Mouse (Mus musculus): ENCODE results near the gene Gm12184. TPM values are rescaled to one million over a fixed set of nuclear protein-coding genes. Genes with fewer than 3 reads are reported as not detected.

The Gm12184 gene
- polyA plus RNA-seq, 1 experiment from 2014 or later, result 1.4 TPM

DNA sequence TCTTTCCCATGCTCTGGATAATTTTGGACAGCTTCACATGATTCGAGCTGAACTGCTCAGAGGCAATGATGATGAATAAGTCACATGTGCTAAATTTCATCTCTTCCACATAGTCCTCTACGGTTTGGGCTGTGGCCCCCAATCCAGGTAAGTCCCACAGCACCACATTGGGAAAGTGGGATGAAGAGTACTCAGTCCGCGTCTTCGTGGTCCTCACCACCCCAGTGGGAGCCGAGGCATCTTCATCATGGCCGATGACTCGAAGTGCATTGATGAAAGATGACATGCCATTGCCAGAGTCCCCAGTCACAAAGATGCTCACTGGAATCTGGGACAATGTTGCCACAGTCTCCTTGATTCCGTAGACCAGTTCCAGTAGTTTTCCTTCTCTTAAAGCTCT lies 40.0 kb upstream of the Gm12184 start:
- 84% methylated on average over 9 of the region's 9 CpGs for WGBS (ENCODE audit: insufficient replicate concordance)
- no peak overlapping the region for H3K4me3 ChIP-seq (replicated peaks)
- no peak overlapping the region for H3K27ac ChIP-seq (replicated peaks)
- H3K9me3 ChIP-seq (replicated peaks), result no peaks in the 10 kb centered on the region
- no peak overlapping the region for H3K4me2 ChIP-seq
- no peak for ATAC-seq (ENCODE audit: insufficient read depth)
- H3K36me3 ChIP-seq (replicated peaks), result peaks cover 36% of the 10 kb centered on the region
- no peak overlapping the region for H3K9ac ChIP-seq
- no peaks in the 10 kb centered on the region for H3K27me3 ChIP-seq
- H3K4me1 ChIP-seq (replicated peaks), result peaks cover 39% of the 10 kb centered on the region

DNA sequence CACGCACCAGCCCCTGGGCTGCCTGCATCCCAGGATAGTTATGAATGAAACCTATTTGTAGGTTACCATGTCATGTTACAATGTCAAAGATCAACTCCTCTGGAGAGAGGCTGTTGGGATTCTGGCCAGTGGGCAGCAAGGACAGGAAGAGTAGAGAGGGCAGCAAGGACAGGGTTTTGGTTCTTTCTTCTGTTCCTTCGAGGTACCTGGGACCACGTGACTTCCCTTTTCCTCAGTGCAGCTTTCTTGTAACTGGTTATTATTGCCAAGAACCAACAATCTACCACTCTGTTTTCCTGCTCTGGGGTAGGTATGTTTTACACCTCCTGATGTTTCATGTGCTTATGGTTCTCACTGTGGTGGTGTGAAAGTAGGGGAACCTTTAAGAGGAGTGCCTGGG lies 37.4 kb upstream of the Gm12184 start:
- Histone ChIP-seq H3K27me3 (peaks cover 9% of the 10 kb centered on the region), H3K4me2 (no peak overlapping the region), H3K9me3 (replicated peaks) (no peaks in the 10 kb centered on the region), H3K9ac (no peak overlapping the region), H3K36me3 (replicated peaks) (peaks cover 36% of the 10 kb centered on the region), H3K4me1 (replicated peaks) (peaks cover 20% of the 10 kb centered on the region), H3K4me3 (replicated peaks) (no peak overlapping the region), H3K27ac (replicated peaks) (no peak overlapping the region)
- 55% methylated on average over 3 of the region's 3 CpGs for WGBS (ENCODE audit: insufficient replicate concordance)
- no peak for ATAC-seq (ENCODE audit: insufficient read depth)

DNA sequence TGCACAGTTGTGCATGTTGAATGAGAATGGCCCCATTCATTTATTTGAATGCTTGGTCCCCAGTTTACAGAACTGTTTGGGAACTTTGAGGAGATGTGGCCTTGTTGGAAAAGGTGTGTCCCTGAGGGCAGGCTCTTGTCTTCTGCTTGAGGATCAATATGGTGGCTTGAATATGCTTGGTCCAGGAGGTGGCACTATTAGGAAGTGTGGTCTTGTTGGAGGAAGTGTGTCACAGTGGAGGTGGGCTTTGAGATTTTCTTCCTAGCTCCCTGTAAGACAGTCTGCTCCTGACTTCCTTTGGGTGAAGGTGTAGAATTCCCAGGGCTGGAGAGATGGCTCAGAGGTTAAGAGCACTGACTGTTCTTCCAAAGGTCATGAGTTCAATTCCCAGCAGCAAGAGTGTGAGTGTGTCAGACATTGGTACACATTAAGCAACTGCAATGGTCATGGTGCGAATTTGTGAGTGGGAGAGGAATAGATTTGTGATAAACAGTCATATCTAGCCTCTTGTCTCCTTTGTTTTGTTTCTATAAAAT lies 36.4 kb upstream of the Gm12184 start:
- no peak overlapping the region for H3K27ac ChIP-seq (replicated peaks)
- 57% methylated on average over 1 of the region's 1 CpGs for WGBS (ENCODE audit: insufficient replicate concordance)
- H3K4me1 ChIP-seq (replicated peaks), result peaks cover 22% of the 10 kb centered on the region
- no peak overlapping the region for H3K9ac ChIP-seq
- H3K4me3 ChIP-seq (replicated peaks), result no peak overlapping the region
- H3K4me2 ChIP-seq, result no peak overlapping the region
- ATAC-seq (ENCODE audit: insufficient read depth), result no peak
- H3K27me3 ChIP-seq, result peaks cover 9% of the 10 kb centered on the region
- H3K9me3 ChIP-seq (replicated peaks), result no peaks in the 10 kb centered on the region
- peaks cover 33% of the 10 kb centered on the region for H3K36me3 ChIP-seq (replicated peaks)

GRCm38 (mm10) chr11:48859014-48859413 lies 32.6 kb upstream of the Gm12184 start:
- no peaks in the 10 kb centered on the region for H3K9me3 ChIP-seq (replicated peaks)
- no peak overlapping the region for H3K4me3 ChIP-seq (replicated peaks)
- no peak overlapping the region for H3K9ac ChIP-seq
- H3K4me2 ChIP-seq, result peak overlapping the region; percentile 94
- no peak overlapping the region for H3K27ac ChIP-seq (replicated peaks)
- H3K36me3 ChIP-seq (replicated peaks), result peaks cover under 1% of the 10 kb centered on the region; the same call in 1 of the 2 replicates
- no peak for ATAC-seq (ENCODE audit: insufficient read depth)
- peaks cover 16% of the 10 kb centered on the region for H3K27me3 ChIP-seq
- H3K4me1 ChIP-seq (replicated peaks), result peaks cover 48% of the 10 kb centered on the region
- WGBS (ENCODE audit: insufficient replicate concordance), result under 1% methylated on average over 6 of the region's 6 CpGs

DNA sequence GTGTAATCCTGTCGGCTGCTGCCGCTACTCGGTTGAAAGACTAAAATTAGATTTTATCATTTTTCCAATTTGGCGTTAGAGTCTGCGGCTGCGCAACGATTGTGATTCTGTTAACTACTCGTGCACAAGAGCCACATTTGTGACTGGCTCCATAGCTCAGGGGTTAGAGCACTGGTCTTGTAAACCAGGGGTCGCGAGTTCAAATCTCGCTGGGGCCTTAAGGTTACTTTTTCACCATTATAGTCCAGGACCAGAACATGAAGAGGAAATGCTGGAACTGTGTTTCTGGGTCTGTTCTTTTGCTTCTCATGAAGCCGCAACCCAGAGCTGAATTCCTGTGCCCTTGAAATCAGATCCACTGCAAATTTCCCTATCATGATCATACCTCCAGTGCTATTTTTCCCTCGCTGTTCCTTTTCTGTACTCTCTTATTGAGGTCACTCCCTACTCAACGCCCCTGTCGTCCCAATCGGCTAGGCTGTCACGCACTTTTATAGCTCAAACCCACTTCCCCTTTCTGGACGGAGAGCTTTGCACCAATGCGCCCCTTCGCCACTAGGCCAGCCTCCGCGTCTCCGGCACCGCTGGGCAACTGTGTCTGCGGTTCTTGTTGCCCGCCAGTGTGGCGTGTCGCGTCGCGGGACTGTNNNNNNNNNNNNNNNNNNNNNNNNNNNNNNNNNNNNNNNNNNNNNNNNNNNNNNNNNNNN lies 27.2 kb upstream of the Gm12184 start:
- peaks cover 18% of the 10 kb centered on the region for H3K27me3 ChIP-seq
- peak; percentile 51 for ATAC-seq (ENCODE audit: insufficient read depth)
- H3K27ac ChIP-seq (replicated peaks), result 0 out of 2 replicates have a peak overlapping the region, but pooled peaks have one; percentile 20
- WGBS (ENCODE audit: insufficient replicate concordance), result 0% methylated on average over 31 of the region's 31 CpGs
- H3K9me3 ChIP-seq (replicated peaks), result no peaks in the 10 kb centered on the region
- H3K4me1 ChIP-seq (replicated peaks), result peaks cover 53% of the 10 kb centered on the region
- peak overlapping the region; percentile 44 for H3K9ac ChIP-seq
- no peaks in the 10 kb centered on the region for H3K36me3 ChIP-seq (replicated peaks)
- H3K4me3 ChIP-seq (replicated peaks), result peak overlapping the region; percentile 67
- peak overlapping the region; percentile 94 for H3K4me2 ChIP-seq

GRCm38 (mm10) chr11:48852624-48853473 lies 26.4 kb upstream of the Gm12184 start:
- Histone ChIP-seq H3K4me2 (peak overlapping the region; percentile 94), H3K9me3 (replicated peaks) (no peaks in the 10 kb centered on the region), H3K36me3 (replicated peaks) (no peaks in the 10 kb centered on the region), H3K4me3 (replicated peaks) (peak overlapping the region; percentile 67), H3K27me3 (peaks cover 23% of the 10 kb centered on the region), H3K9ac (peak overlapping the region; percentile 44; the same call in 1 of the 2 replicates), H3K27ac (replicated peaks) (no peak overlapping the region), H3K4me1 (replicated peaks) (peaks cover 45% of the 10 kb centered on the region)
- ATAC-seq (ENCODE audit: insufficient read depth), result 0 out of 2 replicates have a peak, but pooled peaks have one; percentile 5
- WGBS (ENCODE audit: insufficient replicate concordance), result 8% methylated on average over 23 of the region's 23 CpGs

DNA sequence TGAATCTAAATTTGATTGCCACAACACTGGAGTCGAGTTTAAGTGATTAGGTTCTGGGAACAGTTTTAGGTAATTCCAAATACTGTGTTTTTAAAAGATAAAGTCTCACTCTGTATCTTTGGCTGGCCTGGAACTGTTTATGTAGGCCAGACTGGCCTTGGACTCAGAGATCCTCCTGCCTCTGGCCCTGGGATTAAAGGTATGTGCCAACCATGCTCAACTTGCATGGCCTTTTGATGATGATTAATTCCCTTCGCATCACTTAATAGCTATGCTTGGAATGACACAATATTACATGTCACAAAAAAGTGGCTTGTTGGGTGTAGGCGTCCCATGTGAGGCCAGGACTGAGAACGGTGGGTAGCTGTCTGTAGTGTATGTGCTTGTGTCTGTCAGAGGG lies 25.7 kb upstream of the Gm12184 start:
- no peak for ATAC-seq (ENCODE audit: insufficient read depth)
- Histone ChIP-seq H3K27ac (replicated peaks) (no peak overlapping the region), H3K4me2 (peak overlapping the region; percentile 94; the same call in 1 of the 2 replicates), H3K4me3 (replicated peaks) (no peak overlapping the region), H3K36me3 (replicated peaks) (no peaks in the 10 kb centered on the region), H3K9ac (no peak overlapping the region), H3K4me1 (replicated peaks) (peaks cover 40% of the 10 kb centered on the region), H3K27me3 (peaks cover 23% of the 10 kb centered on the region), H3K9me3 (replicated peaks) (no peaks in the 10 kb centered on the region)
- 72% methylated on average over 4 of the region's 4 CpGs for WGBS (ENCODE audit: insufficient replicate concordance)

DNA sequence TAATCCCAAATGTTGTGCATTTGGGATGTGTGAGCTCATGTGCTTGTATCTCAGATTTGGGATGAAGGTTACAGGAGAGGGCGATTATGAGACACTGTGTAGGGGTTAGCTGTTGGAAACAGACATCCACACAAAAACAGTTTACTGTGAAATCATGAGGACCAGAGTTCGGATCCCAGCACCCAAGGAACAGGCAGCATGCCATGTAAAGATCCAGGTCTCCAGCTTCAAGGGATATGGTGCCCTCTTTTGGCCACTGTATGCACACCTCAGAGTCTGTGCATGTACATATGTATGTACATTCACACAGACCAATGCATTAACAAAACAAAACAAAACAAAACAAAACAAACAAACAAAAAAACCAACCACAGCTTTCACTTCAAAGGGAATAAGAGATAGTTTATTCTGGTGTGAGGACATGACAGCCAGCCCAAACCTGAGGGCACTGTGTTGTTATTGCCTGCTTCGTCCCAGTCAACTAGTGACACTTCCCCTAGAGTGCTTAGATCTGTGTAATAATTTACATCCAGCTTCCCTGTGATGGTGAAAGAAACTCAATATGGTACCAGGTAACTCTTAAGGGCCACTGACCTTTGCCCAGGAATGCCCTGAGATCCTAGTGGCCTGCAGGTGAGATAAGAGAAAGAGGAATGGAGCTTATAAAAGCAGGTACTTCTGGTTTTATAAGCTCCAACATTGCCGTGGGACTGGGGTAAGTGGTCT lies 25.0 kb upstream of the Gm12184 start:
- 62% methylated on average over 4 of the region's 4 CpGs for WGBS (ENCODE audit: insufficient replicate concordance)
- Histone ChIP-seq H3K36me3 (replicated peaks) (no peaks in the 10 kb centered on the region), H3K9ac (no peak overlapping the region), H3K4me3 (replicated peaks) (no peak overlapping the region), H3K27ac (replicated peaks) (no peak overlapping the region), H3K4me1 (replicated peaks) (peaks cover 33% of the 10 kb centered on the region), H3K9me3 (replicated peaks) (no peaks in the 10 kb centered on the region), H3K27me3 (peaks cover 23% of the 10 kb centered on the region), H3K4me2 (no peak overlapping the region)
- no peak for ATAC-seq (ENCODE audit: insufficient read depth)

- no peak overlapping the region for H3K4me2 ChIP-seq
- 41% methylated on average over 2 of the region's 2 CpGs for WGBS (ENCODE audit: insufficient replicate concordance)
- no peaks in the 10 kb centered on the region for H3K9me3 ChIP-seq (replicated peaks)
- no peak overlapping the region for H3K4me3 ChIP-seq (replicated peaks)
- H3K4me1 ChIP-seq (replicated peaks), result peaks cover 26% of the 10 kb centered on the region
- H3K27me3 ChIP-seq, result peaks cover 23% of the 10 kb centered on the region
- H3K36me3 ChIP-seq (replicated peaks), result no peaks in the 10 kb centered on the region
- no peak overlapping the region for H3K27ac ChIP-seq (replicated peaks)
- no peak for ATAC-seq (ENCODE audit: insufficient read depth)
- H3K9ac ChIP-seq, result no peak overlapping the region
These were observed 23.8 kb upstream of the Gm12184 start for GRCm38 (mm10) chr11:48850240-48850639.

DNA sequence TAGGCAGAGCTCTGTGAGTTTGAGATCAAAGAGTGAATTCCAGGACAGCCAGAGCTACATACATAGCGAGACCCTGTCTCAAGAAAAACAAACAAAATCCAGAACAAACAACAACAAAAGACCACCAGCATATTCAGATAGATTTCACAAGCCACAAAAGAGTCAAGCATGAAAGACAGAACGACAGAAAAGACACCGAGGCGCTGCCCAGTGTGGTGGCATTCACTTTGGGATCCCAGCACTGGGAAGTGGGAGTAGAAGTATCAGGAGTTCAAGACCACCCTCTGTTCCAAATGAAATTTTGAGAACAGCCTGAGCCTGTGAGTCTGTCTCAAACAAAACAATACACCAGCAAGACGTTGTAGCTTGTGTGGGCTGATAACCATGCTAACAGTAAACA lies 20.4 kb upstream of the Gm12184 start:
- ATAC-seq (ENCODE audit: insufficient read depth), result no peak
- Histone ChIP-seq H3K4me2 (no peak overlapping the region), H3K4me1 (replicated peaks) (no peaks in the 10 kb centered on the region), H3K9ac (no peak overlapping the region), H3K4me3 (replicated peaks) (no peak overlapping the region), H3K9me3 (replicated peaks) (no peaks in the 10 kb centered on the region), H3K27me3 (peaks cover 16% of the 10 kb centered on the region), H3K36me3 (replicated peaks) (no peaks in the 10 kb centered on the region), H3K27ac (replicated peaks) (no peak overlapping the region)
- WGBS (ENCODE audit: insufficient replicate concordance), result 57% methylated on average over 5 of the region's 5 CpGs

Data from liver, embryonic 15.5 days (tissue).